In the genomic region with DNA sequence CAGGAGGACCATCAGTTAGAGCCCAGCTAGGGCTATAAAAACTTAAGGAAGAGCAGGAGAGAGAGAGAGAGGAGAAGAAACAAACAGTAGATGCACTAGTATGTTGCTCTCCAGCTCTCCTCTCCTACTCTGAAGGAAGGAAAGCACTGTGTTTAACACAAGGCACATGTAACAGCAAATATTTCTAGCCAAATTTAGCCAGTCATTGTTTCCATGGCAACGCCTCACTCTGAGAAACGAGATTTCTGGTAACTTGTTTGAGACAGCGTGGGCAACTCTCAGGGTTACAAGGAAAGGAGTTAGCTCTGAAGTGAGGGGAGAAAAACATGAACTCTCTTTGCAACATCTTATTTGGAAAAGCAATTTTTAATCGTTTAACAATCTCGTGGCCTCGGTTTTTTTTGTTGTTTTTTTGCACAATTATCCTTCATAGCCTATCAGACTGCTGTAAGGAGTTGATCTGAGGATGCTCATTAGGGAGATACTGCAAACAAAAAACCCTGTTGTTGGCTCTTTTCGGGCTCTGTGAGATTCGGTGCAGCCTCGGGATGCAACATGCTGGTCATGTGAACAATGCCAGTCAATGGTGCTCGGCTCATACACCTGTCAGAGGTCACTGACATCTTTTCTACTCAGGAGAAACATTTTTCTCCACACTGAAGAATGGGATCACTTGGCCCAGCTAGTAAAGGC, we compare ENCODE assay signal across 12 mouse cellular contexts. TPM values are rescaled to one million over a fixed set of nuclear protein-coding genes. Genes with fewer than 3 reads are reported as not detected.
DNase-seq lines count a peak whose midpoint lies in the region; ATAC-seq and TF ChIP-seq lines count a peak whose summit lies in the region.
"Had no signal": no experiment of that assay in that cellular context is flagged by ENCODE, and none has a peak within 500 bp of the region (broad histone marks: within the 10 kb centered on the region; RNA-seq: fewer than 3 reads in every experiment).

No protein-coding gene starts in this region.

- peak; percentile 53 for DNase-seq in lung, postnatal 0 days (ENCODE audit: low spot score)
- DNase-seq in lung, adult 2 months = no peak
- peak; percentile 57 for DNase-seq in forelimb bud, embryonic 11.5 days (ENCODE audit: low read depth, low spot score)
- peak; percentile 78 for DNase-seq in layer of hippocampus, adult 9-10 months (ENCODE audit: low spot score)
- DNase-seq in right cerebral cortex, adult 18-20 months = peak; percentile 89
- DNase-seq in cerebellum, postnatal 36 days = no peak
- no peak for DNase-seq in thymus, adult 2 months
- no peak for DNase-seq in MN1 (ENCODE audit: low spot score)
- DNase-seq: cerebellum, adult 9-11 months had no signal

- no peaks in the 10 kb centered on the region for H3K4me1 ChIP-seq in lung, postnatal 0 days (ENCODE audit: insufficient read depth, low read depth, low read length)
- H3K4me1 ChIP-seq in lung, adult 2 months (ENCODE audit: control insufficient read depth, insufficient read depth, low read length) = no peaks in the 10 kb centered on the region
- no peaks in the 10 kb centered on the region for H3K4me1 ChIP-seq in thymus, adult 2 months (replicated peaks; ENCODE audit: control insufficient read depth, insufficient read depth, low read length)
- H3K4me1 ChIP-seq: heart, embryonic 13.5 days had no signal

- H3K36me3 ChIP-seq in lung, postnatal 0 days (ENCODE audit: insufficient read depth, low read length) = no peaks in the 10 kb centered on the region
- H3K36me3 ChIP-seq in thymus, adult 2 months (ENCODE audit: control insufficient read depth, insufficient read depth, low read length) = no peaks in the 10 kb centered on the region
- H3K36me3 ChIP-seq: heart, embryonic 13.5 days; limb, embryonic 12.5 days had no signal

- no peak overlapping the region for H3K27ac ChIP-seq in lung, postnatal 0 days (ENCODE audit: low read length)
- no peak overlapping the region for H3K27ac ChIP-seq in thymus, adult 2 months (ENCODE audit: control insufficient read depth, insufficient read depth, low read length)
- H3K27ac ChIP-seq: heart, embryonic 13.5 days; limb, embryonic 12.5 days had no signal

- TF ChIP-seq CTCF in lung, postnatal 0 days (IDR thresholded peaks at IDR 0.05) = no peak
- TF ChIP-seq CTCF in lung, adult 2 months (IDR thresholded peaks at IDR 0.05; ENCODE audit: insufficient read depth, low read length) = no peak
- TF ChIP-seq CTCF in thymus, adult 2 months (IDR thresholded peaks at IDR 0.05; ENCODE audit: borderline replicate concordance, control insufficient read depth, extremely low read depth, insufficient read depth, low read length, poor library complexity) = no peak

- H3K9me3 ChIP-seq in lung, postnatal 0 days (ENCODE audit: low read length) = no peaks in the 10 kb centered on the region
- H3K9me3 ChIP-seq: heart, embryonic 13.5 days; limb, embryonic 12.5 days had no signal

- no peak overlapping the region for H3K4me3 ChIP-seq in lung, postnatal 0 days (ENCODE audit: low read depth, low read length)
- H3K4me3 ChIP-seq in lung, adult 2 months (replicated peaks; ENCODE audit: extremely low read depth, low read depth, low read length) = no peak overlapping the region
- H3K4me3 ChIP-seq in thymus, adult 2 months (ENCODE audit: control insufficient read depth, insufficient read depth, low read length) = no peak overlapping the region
- H3K4me3 ChIP-seq: heart, embryonic 13.5 days; limb, embryonic 12.5 days had no signal

- ATAC-seq in lung, postnatal 0 days = no peak

- H3K4me2 ChIP-seq in lung, postnatal 0 days (replicated peaks; ENCODE audit: low read depth, low read length) = no peak overlapping the region
- H3K4me2 ChIP-seq: heart, embryonic 13.5 days; limb, embryonic 12.5 days had no signal

- H3K27me3 ChIP-seq in lung, postnatal 0 days (replicated peaks; ENCODE audit: insufficient read depth, low read length) = no peaks in the 10 kb centered on the region
- no peaks in the 10 kb centered on the region for H3K27me3 ChIP-seq in thymus, adult 2 months (ENCODE audit: control insufficient read depth, insufficient read depth, low read length)
- H3K27me3 ChIP-seq: heart, embryonic 13.5 days; limb, embryonic 12.5 days had no signal

- TF ChIP-seq EP300 in lung, postnatal 0 days (IDR thresholded peaks at IDR 0.05) = no peak

- WGBS in lung, postnatal 0 days = 55% methylated on average over 10 of the region's 10 CpGs
- 60% methylated on average over 10 of the region's 10 CpGs for WGBS in lung, adult 2 months
- WGBS in thymus, adult 2 months = 73% methylated on average over 10 of the region's 10 CpGs

- no peak overlapping the region for H3K9ac ChIP-seq in lung, postnatal 0 days (replicated peaks; ENCODE audit: low read depth)
- H3K9ac ChIP-seq: heart, embryonic 13.5 days; limb, embryonic 12.5 days had no signal

- no peak for TF ChIP-seq POLR2A in lung, adult 2 months (IDR thresholded peaks at IDR 0.05; ENCODE audit: borderline replicate concordance, extremely low read depth, low read depth, low read length)
- no peak for TF ChIP-seq POLR2A in thymus, adult 2 months (IDR thresholded peaks at IDR 0.05; ENCODE audit: control insufficient read depth, extremely low read depth, insufficient read depth, low read length, poor library complexity)

RNA-seq across cellular contexts. Expression of a gene that starts 22.3 kb away (rescaled TPM):
- not detected in 2 replicates for polyA plus RNA-seq in lung, postnatal 0 days (2015; fragmentation: Nextera tagmentation; extraction: Ambion mirVana)
- not detected in 2 replicates for polyA plus RNA-seq in lung, adult 2 months (2012; rRNA removed)
- polyA plus RNA-seq in thymus, adult 2 months (2012; rRNA removed) = 0.11 TPM in 1 of 2 replicates, not detected in the other
- polyA plus RNA-seq: heart, embryonic 13.5 days; limb, embryonic 12.5 days; stomach, embryonic 14.5 days had no signal

RNA-seq across cellular contexts. Expression of a gene that starts 27.8 kb away (rescaled TPM):
- polyA plus RNA-seq in lung, postnatal 0 days (2015; fragmentation: Nextera tagmentation; extraction: Ambion mirVana) = 5.8 and 6.5 TPM in 2 replicates
- 14.3 and 17.3 TPM in 2 replicates for polyA plus RNA-seq in lung, adult 2 months (2012; rRNA removed)
- polyA plus RNA-seq in thymus, adult 2 months (2012; rRNA removed) = 8.7 and 9.7 TPM in 2 replicates

Comparison
In these comparisons a context has a peak if more than half of its experiments do, and no peak if none do; other contexts are left out.
1. DNase-seq: peak in lung, postnatal 0 days (single experiment), forelimb bud, embryonic 11.5 days (single experiment), layer of hippocampus, adult 9-10 months (single experiment) and right cerebral cortex, adult 18-20 months (single experiment); none in lung, adult 2 months (single experiment), cerebellum, postnatal 36 days (0 of 2), thymus, adult 2 months (single experiment) and MN1 (single experiment).